Mouse (Mus musculus): ENCODE results near the gene Ufd1. TPM values are rescaled to one million over a fixed set of nuclear protein-coding genes. Genes with fewer than 3 reads are reported as not detected.

Gene Ufd1
- total RNA-seq, 2 experiments from 2014 or later = 85.5 to 94.7 TPM

DNA sequence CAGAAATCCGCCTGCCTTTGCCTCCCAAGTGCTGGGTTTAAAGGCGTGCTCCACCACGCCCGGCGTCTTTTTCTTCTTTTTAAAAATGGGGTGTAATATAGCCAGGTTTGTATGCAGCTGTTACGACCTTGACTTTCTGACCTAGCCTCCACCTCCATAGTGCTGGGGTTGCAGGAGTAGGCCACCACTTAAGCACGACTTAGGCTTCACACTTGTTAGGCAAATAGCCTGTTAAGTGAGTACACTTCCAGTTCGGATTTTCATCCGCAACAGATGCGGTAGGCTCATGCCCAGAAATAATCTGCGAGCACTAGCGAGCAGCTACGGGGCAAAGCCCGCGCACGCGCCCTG lies 64.5 kb downstream of the Ufd1 start:
- Histone ChIP-seq H3K4me3 (peak overlapping the region; percentile 68), H3K27ac (peak overlapping the region; percentile 96)
- intact Hi-C loops (cut with DNase I) = no loop called here
- DNase-seq (ENCODE audit: extremely low spot score in 1 of 2, low spot score in 2 of 2) = no peak
- TF ChIP-seq CTCF (IDR thresholded peaks at IDR 0.05) = no peak

DNA sequence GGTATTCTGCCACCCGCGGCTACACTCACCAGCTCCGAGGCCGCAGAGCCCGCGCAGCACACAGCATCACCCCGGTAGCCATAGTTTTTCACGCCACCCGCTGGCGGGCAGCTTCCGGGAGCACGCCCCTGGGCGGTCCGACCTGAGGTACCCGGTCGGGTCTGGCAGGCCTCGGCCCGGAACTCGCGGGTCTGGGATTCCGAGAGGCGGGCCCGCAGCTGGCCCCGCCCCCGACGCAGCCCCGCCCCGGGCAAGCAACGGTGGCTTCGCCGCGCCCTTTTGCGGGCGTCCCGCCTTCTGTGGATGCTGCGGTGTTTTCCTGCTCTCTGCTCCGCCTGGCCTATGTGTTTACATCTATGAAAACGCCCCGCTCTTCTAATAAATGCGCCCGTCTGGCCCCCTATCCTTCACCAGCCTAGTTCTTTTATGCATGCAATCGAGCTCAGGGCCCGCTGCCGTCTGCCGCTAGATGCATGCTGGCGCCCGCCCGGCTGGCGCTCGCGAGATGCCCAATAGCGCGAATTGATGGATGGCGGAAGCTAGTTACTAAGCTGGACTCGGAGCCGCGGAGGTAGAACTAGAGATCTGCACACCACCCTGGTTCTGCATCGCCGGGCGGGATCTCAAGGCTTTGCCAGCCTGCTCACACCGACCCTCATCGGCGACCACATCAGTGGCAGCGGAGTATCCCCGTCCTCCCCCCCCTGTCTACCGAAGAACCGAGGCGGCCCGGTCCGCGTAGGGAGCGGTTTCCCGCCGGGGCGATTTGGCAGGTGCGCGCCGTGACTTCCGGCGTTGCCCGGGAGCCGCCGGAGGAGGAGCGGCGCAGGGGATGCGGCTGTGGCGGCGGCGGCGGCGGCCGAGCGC lies 65.1 kb downstream of the Ufd1 start, which contains the start of the genes Mrpl40 and Hira:
Gene Mrpl40 (minus strand): TSS at position 421 of the 867 bp plus-strand sequence.
Gene Hira (plus strand): TSS at position 596 of the 867 bp plus-strand sequence.
- TF ChIP-seq CTCF (IDR thresholded peaks at IDR 0.05) = no peak; the same call in none of the 2 replicates
- peak; percentile 94 to 95 for DNase-seq (ENCODE audit: extremely low spot score in 1 of 2, low spot score in 2 of 2)
- intact Hi-C loops (cut with DNase I) = no loop called here
- H3K4me3 ChIP-seq = peak within 1 kb of the TSS; percentile 68
- peak within 1 kb of the TSS; percentile 96 for H3K27ac ChIP-seq

GRCm38 (mm10) chr16:18877386-18878090 lies 66.0 kb downstream of the Ufd1 start:
- TF ChIP-seq CTCF (IDR thresholded peaks at IDR 0.05) = peak; percentile 35
- peak; percentile 49 to 50 for DNase-seq (ENCODE audit: extremely low spot score in 1 of 2, low spot score in 2 of 2)
- Histone ChIP-seq H3K27ac (peak overlapping the region; percentile 86), H3K4me3 (peak overlapping the region; percentile 68)
- intact Hi-C loops (cut with DNase I) = no loop called here

DNA sequence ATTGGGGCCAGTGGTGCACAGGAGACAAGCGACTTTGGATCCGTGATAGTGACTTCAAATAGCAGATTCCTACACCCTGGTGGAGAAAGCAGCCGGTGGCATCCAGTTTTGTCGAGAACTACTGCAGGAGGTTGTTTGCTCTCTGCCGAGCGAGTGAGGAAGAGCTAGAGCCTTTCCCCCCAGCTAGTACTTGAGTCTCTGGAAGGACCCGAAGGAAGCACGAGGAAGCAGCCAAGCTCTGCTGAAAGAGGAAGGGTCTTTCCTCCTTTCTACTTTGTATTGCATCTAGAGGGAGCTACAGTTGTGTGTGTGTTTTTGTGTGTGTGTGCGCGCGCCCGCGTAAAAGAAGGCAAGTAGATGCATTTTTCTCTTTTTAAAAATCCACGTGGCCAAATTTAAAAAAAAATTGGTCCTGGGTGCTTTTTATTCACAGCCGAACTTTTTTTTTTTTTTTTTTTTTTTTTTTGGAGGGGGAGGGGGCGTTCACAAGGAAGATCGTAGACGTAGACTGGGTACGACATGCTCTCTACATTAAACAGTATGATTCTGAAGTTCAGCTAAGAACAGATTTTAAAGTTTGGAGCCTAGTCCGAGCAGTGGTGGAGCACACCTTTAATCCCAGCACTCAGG lies 66.6 kb downstream of the Ufd1 start:
- Histone ChIP-seq H3K4me3 (peak overlapping the region; percentile 68), H3K27ac (peak overlapping the region; percentile 86)
- DNase-seq (ENCODE audit: extremely low spot score in 1 of 2, low spot score in 2 of 2) = no peak
- no peak; the same call in 1 of the 2 replicates for TF ChIP-seq CTCF (IDR thresholded peaks at IDR 0.05)
- intact Hi-C loops (cut with DNase I) = no loop called here

DNA sequence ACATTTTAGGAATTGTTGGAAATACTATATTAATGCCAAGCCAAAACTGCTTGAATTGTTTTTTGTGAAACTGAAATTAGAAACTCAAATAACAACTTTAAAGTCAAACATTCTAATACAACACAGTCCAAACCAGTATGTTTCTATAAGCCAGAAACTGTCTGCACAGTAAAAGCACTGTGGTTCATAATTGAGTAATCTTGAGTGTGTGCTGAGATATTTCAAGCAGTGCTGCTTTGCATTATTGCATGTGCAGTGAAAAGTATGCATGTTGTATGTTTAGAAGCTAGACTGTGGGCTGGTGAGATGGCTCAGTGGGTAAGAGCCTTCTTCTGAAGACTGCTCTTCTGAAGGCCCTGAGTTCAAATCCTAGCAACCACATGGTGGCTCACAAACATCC lies 72.5 kb downstream of the Ufd1 start:
- DNase-seq (ENCODE audit: extremely low spot score in 1 of 2, low spot score in 2 of 2) = no peak
- no peak overlapping the region for H3K27ac ChIP-seq
- intact Hi-C loops (cut with DNase I) = no loop called here
- no peak for TF ChIP-seq CTCF (IDR thresholded peaks at IDR 0.05)
- H3K4me3 ChIP-seq = no peak overlapping the region

Other genes with a start within 250 kb of the Ufd1 start
- gene Tbx1, start 221.1 kb upstream of the Ufd1 start, total RNA-seq (2021) = 1 to 10 TPM; 1.1 to 2.0 TPM
- gene Gp1bb, start 189.4 kb upstream of the Ufd1 start, total RNA-seq (2021) = 1 to 10 TPM; 1.1 to 1.8 TPM
- 100 to 1,000 TPM; 260 to 297 TPM for gene Gm49601, start 185.4 kb upstream of the Ufd1 start, total RNA-seq (2021)
- 100 to 1,000 TPM; 801 to 836 TPM for gene Sept5, start 181.8 kb upstream of the Ufd1 start, total RNA-seq (2021)
- gene Cldn5, start 34.9 kb upstream of the Ufd1 start, total RNA-seq (2021) = 10 to 100 TPM; 36.2 to 48.3 TPM
- gene Cdc45, start 208 bp downstream of the Ufd1 start, total RNA-seq (2021) = 1 to 10 TPM; 1.4 to 2.6 TPM
- gene 2510002D24Rik, start 24.8 kb downstream of the Ufd1 start, total RNA-seq (2021) = 10 to 100 TPM; 24.7 to 28.3 TPM
- 10 to 100 TPM; 11.4 to 18.9 TPM for gene Gm28539, start 24.8 kb downstream of the Ufd1 start, total RNA-seq (2021)
- 10 to 100 TPM; 34.0 to 34.4 TPM for gene Mrpl40, start 65.1 kb downstream of the Ufd1 start, total RNA-seq (2021)
- gene Hira, start 65.3 kb downstream of the Ufd1 start, total RNA-seq (2021) = 10 to 100 TPM; 82.1 to 93.6 TPM